ENCODE assay signal across 11 mouse cellular contexts in the genomic region with DNA sequence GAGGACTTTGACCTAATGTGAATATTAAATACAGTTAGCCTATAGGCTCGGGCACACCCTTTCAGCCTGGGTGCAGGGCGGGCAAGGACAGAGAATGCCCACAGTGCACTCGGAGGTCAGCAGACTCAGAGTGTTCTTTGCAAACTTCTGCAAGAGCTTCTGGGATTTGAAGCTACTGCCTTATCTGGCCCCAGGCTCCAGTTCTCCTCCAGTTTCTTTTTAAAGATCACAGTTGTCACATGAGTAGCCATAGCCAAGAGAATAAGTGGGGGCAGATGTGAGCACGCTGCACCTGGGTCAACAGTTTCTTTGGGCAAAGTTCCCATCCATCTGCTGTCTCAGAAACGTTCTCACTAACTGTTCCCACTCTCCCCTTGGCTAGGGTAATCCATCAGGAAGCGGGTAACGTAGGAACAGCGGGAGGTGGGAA.
DNase-seq lines count a peak whose midpoint lies in the region; ATAC-seq and TF ChIP-seq lines count a peak whose summit lies in the region.
"Had no signal": no experiment of that assay in that cellular context is flagged by ENCODE, and none has a peak within 500 bp of the region (broad histone marks: within the 10 kb centered on the region; RNA-seq: fewer than 3 reads in every experiment).

No protein-coding gene starts in this region.

- DNase-seq in layer of hippocampus, adult 2 months (ENCODE audit: low spot score in 2 of 2): peak in 1 of 2 experiments; percentile 44
- no peak for DNase-seq in layer of hippocampus, postnatal 25 days (ENCODE audit: extremely low spot score in 1 of 2, low spot score in 1 of 2)
- DNase-seq in embryonic facial prominence, embryonic 14.5 days (ENCODE audit: low spot score): peak; percentile 69
- DNase-seq in natural killer cell, adult 2 months (ENCODE audit: low spot score in 2 of 2): no peak
- no peak for DNase-seq in forebrain, postnatal 0 days
- DNase-seq: cerebellum, postnatal 36 days; kidney, adult 9 months; lung, adult 2 months; thymus, postnatal 4 days had no signal

- peak overlapping the region; percentile 65 for H3K27ac ChIP-seq in layer of hippocampus, adult 2 months
- H3K27ac ChIP-seq in embryonic facial prominence, embryonic 14.5 days (replicated peaks; ENCODE audit: low read depth, low read length): no peak overlapping the region
- no peak overlapping the region for H3K27ac ChIP-seq in heart, embryonic 13.5 days (replicated peaks)
- H3K27ac ChIP-seq in stomach, embryonic 15.5 days: no peak overlapping the region
- H3K27ac ChIP-seq in forebrain, postnatal 0 days (ENCODE audit: low read depth, low read length): no peak overlapping the region

- ATAC-seq in embryonic facial prominence, embryonic 14.5 days (ENCODE audit: low read depth): peak; percentile 55; the same call in 1 of the 2 replicates
- no peak for ATAC-seq in heart, embryonic 13.5 days (ENCODE audit: extremely low read depth, insufficient number of reproducible peaks, low FRiP score, low TSS enrichment)
- ATAC-seq in stomach, embryonic 15.5 days (ENCODE audit: insufficient read depth, low FRiP score, low read depth): peak; percentile 68; the same call in 1 of the 2 replicates
- ATAC-seq in forebrain, postnatal 0 days: no peak

- H3K4me3 ChIP-seq in layer of hippocampus, adult 2 months: no peak overlapping the region
- H3K4me3 ChIP-seq in embryonic facial prominence, embryonic 14.5 days (ENCODE audit: low read depth, low read length): no peak overlapping the region
- no peak overlapping the region for H3K4me3 ChIP-seq in heart, embryonic 13.5 days
- no peak overlapping the region for H3K4me3 ChIP-seq in stomach, embryonic 15.5 days (replicated peaks)
- no peak overlapping the region for H3K4me3 ChIP-seq in forebrain, postnatal 0 days (ENCODE audit: low read depth, low read length)

- no peak for TF ChIP-seq CTCF in layer of hippocampus, adult 2 months (conservative IDR thresholded peaks at IDR 0.05)
- TF ChIP-seq CTCF in forebrain, postnatal 0 days (IDR thresholded peaks at IDR 0.05; ENCODE audit: low read depth): no peak

- H3K36me3 ChIP-seq in embryonic facial prominence, embryonic 14.5 days (ENCODE audit: control insufficient read depth, insufficient read depth, low read length): no peaks in the 10 kb centered on the region
- H3K36me3 ChIP-seq in heart, embryonic 13.5 days: no peaks in the 10 kb centered on the region
- no peaks in the 10 kb centered on the region for H3K36me3 ChIP-seq in stomach, embryonic 15.5 days
- no peaks in the 10 kb centered on the region for H3K36me3 ChIP-seq in forebrain, postnatal 0 days (ENCODE audit: insufficient read depth)

- no peak overlapping the region for H3K4me2 ChIP-seq in embryonic facial prominence, embryonic 14.5 days (ENCODE audit: low read depth, low read length)
- 0 out of 2 replicates have a peak overlapping the region, but pooled peaks have one; percentile 13 for H3K4me2 ChIP-seq in heart, embryonic 13.5 days
- H3K4me2 ChIP-seq in stomach, embryonic 15.5 days: no peak overlapping the region
- H3K4me2 ChIP-seq in forebrain, postnatal 0 days (ENCODE audit: low read depth): no peak overlapping the region

- H3K9me3 ChIP-seq in embryonic facial prominence, embryonic 14.5 days (ENCODE audit: control insufficient read depth, low read length): no peaks in the 10 kb centered on the region
- no peaks in the 10 kb centered on the region for H3K9me3 ChIP-seq in heart, embryonic 13.5 days
- H3K9me3 ChIP-seq in stomach, embryonic 15.5 days: no peaks in the 10 kb centered on the region
- no peaks in the 10 kb centered on the region for H3K9me3 ChIP-seq in forebrain, postnatal 0 days (ENCODE audit: low read length)

- H3K4me1 ChIP-seq in embryonic facial prominence, embryonic 14.5 days (ENCODE audit: control insufficient read depth, insufficient read depth, low read length): no peaks in the 10 kb centered on the region
- H3K4me1 ChIP-seq in heart, embryonic 13.5 days: peaks cover 9% of the 10 kb centered on the region
- H3K4me1 ChIP-seq in stomach, embryonic 15.5 days: no peaks in the 10 kb centered on the region; the same call in 1 of the 2 replicates
- H3K4me1 ChIP-seq in forebrain, postnatal 0 days (ENCODE audit: insufficient read depth): no peaks in the 10 kb centered on the region

- WGBS in embryonic facial prominence, embryonic 14.5 days: 47% methylated on average over 8 of the region's 8 CpGs
- 50% methylated on average over 8 of the region's 8 CpGs for WGBS in heart, embryonic 13.5 days
- 60% methylated on average over 8 of the region's 8 CpGs for WGBS in stomach, embryonic 15.5 days
- WGBS in forebrain, postnatal 0 days: 70% methylated on average over 8 of the region's 8 CpGs

- no peaks in the 10 kb centered on the region for H3K27me3 ChIP-seq in embryonic facial prominence, embryonic 14.5 days (replicated peaks; ENCODE audit: control insufficient read depth, insufficient read depth, low read length)
- no peaks in the 10 kb centered on the region for H3K27me3 ChIP-seq in heart, embryonic 13.5 days (replicated peaks)
- no peaks in the 10 kb centered on the region for H3K27me3 ChIP-seq in stomach, embryonic 15.5 days (replicated peaks)
- no peaks in the 10 kb centered on the region for H3K27me3 ChIP-seq in forebrain, postnatal 0 days (ENCODE audit: insufficient read depth, low read length)

- no peak overlapping the region for H3K9ac ChIP-seq in embryonic facial prominence, embryonic 14.5 days (ENCODE audit: low read depth, low read length)
- no peak overlapping the region for H3K9ac ChIP-seq in heart, embryonic 13.5 days
- no peak overlapping the region for H3K9ac ChIP-seq in stomach, embryonic 15.5 days
- no peak overlapping the region for H3K9ac ChIP-seq in forebrain, postnatal 0 days

Comparison
In these comparisons a context has a peak if more than half of its experiments do, and no peak if none do; other contexts are left out.
1. ATAC-seq: peak in embryonic facial prominence, embryonic 14.5 days (single experiment) and stomach, embryonic 15.5 days (single experiment); none in heart, embryonic 13.5 days (single experiment) and forebrain, postnatal 0 days (single experiment).